Mouse (Mus musculus) spleen, postnatal 4 days (tissue): Measurements from ENCODE around the gene Gpatch8.

Experiments
- DNase-seq, 2 experiments: peaks; one replicate each; pipeline ENCODE4 v3.0.0; 2022; ENCODE audit warnings: low spot score in 2 of 2

Gpatch8 gene

DNA sequence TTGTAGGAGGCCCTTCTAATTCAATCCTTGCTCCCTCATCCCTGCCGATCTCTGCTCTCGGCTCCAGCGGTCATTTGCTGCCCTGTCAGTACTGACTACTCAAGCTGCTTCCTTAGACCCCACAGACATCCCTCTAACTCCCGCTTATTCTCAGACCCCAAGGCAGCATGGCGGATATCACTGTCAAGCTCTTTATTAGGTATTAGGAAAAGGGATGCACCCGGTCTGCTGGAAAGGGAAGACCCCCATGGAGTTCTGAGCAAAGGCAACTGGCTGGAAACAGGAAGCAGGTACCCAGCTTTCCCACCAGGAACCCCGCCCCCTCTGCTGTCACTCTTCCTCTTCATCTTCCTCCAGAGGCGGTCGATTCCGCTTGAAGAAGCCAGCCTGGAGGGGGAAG is 103.1 kb downstream of the Gpatch8 start:
- no peak for DNase-seq

DNA sequence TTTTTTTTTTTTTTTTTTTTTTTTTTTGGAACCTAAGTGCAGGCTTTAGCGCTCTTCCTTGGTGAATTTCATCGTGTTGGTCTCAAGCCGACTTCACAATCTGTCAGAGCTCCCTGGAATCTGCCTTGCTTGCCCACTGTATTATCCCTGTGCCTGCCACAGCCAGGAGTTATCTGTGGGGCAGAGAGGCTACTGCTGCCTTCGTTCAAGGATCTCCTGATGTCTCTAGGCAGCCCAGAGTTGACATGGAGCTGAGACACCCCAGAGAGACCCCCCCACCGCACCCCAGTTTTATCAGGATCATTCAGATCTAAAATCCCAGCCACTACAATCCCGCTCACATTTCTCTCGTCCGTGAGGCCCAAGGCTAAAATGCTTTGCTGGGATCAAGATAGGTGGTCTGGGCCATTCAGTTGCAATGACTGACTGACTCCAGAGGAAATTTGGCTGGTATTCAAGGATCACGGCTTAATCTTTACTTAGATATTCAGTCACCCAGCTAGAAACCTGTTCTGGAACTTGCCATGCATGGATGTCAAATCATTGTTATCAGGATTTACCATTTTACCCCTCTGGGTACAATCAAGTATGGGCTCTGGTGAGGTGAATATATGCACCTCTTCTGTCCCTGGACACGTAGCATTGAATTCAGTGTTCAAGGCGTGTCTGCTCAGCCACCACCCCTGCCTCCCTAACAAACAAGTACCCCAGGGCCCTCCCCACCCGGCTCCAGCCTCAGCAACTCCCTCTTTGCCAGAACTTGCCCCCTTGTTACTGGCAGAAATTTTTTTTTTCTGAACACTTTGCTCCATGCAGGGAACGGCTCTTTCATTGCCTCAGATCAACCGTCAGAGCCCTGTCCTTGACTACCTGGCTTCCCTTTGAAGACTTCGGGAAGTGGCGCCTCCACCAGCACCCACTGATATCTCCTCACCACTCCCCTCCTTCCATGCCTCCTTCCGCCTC is 106.9 kb downstream of the Gpatch8 start:
- no peak for DNase-seq

GRCm38 (mm10) chr11:102448327-102448726 is 107.9 kb downstream of the Gpatch8 start:
- no peak for DNase-seq

DNA sequence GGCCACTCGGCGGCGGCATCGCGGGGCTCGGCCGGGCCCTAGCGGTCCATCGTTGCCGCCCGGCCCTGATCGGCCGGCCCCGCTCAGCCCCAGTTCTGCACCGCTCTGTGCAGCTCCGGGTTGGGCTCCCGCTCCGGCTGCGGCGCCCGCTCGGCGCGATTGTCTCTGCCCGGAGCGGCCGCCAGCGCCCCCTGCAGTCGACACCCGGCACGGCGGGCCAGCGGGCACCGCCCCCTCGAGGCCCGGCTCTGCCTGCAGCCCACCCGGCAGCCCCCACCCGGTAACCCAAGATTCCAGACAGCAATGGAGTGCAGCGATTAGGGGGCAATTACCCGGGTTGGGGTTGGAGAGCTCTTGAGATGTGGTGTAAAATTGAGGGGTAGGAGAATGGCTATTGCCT is 108.7 kb downstream of the Gpatch8 start, which contains the start of gene Fam171a2:
Gene Fam171a2 (minus strand): TSS at position 186 of the 400 bp plus-strand sequence.
- DNase-seq = peak; percentile 57 to 88

DNA sequence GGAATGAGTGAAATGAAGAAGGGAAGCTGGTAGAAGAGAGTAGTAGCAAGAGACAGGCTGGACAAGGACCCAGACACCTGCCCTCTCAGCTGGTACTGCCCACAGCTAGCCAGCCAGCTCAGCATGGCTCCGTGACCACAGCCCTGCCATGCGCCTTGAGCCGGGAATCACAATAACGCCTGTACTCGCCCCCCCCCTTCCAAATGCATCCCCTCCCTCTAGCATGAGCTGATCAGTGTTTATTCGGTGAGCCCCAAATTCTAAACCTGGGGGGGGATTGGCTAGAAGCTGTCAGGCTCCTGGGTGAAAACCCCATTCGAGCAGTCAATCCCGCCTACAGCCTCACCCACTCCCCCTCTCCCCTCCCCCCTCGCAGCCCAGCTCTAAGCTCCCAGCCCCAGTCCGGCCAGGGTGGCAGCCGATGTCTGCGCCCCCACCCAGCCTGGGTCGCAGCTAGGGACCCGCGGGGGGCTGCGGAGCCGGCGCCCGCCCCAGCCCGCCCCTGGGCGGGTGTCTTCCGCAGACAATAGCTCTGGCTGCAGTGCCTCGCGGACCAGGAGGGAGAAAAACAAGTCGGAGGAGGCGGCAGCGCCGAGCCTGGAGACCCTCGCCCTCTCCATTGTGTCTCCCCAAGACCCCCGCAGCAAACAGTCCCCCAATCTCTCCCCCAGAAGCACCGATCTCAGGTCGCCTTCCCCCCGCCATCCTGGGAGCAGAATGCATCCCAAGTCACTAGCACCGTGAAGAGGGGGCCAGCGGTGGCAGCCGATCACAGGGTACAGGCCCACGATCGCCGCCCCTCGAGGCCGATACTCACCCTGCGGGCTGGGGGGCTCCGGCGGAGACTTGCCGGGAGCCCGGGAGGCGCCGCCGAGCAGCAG is 109.4 kb downstream of the Gpatch8 start:
- DNase-seq = no peak

DNA sequence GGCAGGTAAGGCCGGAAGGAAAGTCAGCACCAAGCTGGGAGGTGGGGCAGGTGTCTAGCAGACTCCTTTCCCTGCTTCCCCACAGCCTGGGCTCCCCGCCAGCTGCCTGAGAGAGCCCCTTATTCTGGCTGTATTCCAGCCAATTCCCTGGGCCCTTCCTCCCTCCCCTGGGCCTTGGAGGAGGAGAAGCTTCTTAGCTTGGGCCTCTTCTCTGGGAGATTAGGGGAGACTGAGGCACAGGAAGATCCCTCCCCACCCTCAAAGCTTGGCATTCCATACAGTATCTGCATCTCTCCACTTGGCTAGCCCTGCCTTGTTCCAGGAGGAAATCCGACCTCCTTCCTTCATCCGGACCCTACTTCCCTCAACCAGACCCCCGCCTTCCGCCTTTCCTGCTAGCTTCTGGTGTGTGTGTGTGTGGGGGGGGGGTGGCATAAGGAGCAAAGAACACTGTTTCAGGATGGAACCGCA is 110.3 kb downstream of the Gpatch8 start:
- DNase-seq = no peak

GRCm38 (mm10) chr11:102445264-102445890 is 110.8 kb downstream of the Gpatch8 start:
- DNase-seq = no peak

GRCm38 (mm10) chr11:102444781-102445180 is 111.4 kb downstream of the Gpatch8 start:
- no peak for DNase-seq

DNA sequence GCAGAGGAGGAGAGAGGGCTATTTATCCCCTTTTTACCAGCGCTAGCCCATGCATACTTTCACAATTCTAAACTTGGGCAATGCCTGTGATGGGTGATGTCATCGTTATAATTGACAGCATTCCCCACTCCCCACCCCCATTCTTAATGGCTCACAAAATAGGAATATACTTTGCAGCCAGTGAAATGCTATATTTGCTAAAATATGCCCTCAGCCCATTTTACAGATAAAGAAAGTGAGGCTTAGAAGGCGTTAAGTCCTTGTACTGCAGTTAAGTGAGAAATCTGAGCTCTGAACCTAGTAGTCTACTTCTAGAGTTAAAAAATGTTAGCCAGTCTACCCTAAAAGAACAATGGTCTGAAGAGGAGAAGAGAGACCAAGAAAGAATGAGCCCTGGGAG is 111.9 kb downstream of the Gpatch8 start:
- DNase-seq = no peak

DNA sequence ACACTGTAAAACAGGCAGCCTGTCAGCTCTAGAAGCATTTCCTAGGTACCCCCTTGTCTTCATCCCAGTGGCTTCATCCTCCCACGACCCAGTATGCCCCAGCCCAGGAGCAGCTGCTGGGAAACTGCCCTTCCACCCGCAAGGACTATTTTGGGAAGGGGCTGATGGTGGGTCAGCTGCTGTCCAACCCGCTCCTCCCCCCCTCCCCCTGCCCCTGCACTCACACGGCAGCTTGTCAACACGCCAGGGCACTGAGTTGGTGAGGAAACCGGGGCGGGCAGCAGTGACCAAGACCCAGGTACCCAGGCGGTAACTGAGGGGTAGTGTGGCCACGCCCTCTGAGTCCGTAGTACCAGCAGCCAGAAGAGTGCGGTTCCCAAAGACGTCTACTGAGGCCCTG is 112.5 kb downstream of the Gpatch8 start:
- DNase-seq = no peak

- no peak for DNase-seq
Measured at GRCm38 (mm10) chr11:102442089-102442488, 114.1 kb downstream of the Gpatch8 start.

DNA sequence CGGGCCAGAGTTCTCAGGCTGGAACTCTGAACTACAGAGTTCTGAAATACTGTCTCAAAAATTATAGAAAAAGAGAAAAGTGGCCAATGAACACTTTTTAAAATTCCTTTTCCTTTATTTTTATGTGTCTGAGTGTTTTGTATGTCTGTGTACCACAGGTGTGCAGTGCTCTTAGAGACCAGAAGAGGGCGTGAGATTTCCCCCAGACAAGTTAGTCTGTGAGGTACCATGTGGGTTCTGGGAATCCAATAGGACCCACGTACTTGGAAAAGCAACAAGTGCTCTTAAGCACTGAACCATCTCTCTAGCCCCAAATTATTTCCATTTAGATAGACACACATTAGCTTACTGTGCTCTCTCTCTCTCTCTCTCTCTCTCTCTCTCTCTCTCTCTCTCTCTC is 114.8 kb downstream of the Gpatch8 start:
- no peak for DNase-seq

DNA sequence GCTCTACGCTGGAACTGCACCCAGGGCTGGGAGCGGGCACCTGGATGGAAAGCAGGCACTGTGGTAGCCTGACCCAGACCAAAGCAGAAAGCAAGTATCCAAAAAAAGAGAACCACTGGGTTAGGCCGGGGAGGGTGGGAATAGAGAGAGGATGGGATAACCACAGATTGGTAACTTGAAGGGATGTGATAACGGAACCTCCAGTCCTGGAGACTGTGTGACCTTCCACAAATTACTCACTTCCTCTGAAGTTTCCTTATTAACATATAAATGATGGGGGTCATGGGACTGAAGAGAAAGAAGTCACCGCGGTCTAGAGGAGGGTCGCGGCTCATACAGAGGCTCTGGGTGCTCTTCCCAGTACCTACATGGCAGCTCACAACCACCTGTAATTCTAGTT is 115.9 kb downstream of the Gpatch8 start:
- DNase-seq = no peak

- DNase-seq = no peak
Measured at GRCm38 (mm10) chr11:102439093-102440082, 116.8 kb downstream of the Gpatch8 start.

DNA sequence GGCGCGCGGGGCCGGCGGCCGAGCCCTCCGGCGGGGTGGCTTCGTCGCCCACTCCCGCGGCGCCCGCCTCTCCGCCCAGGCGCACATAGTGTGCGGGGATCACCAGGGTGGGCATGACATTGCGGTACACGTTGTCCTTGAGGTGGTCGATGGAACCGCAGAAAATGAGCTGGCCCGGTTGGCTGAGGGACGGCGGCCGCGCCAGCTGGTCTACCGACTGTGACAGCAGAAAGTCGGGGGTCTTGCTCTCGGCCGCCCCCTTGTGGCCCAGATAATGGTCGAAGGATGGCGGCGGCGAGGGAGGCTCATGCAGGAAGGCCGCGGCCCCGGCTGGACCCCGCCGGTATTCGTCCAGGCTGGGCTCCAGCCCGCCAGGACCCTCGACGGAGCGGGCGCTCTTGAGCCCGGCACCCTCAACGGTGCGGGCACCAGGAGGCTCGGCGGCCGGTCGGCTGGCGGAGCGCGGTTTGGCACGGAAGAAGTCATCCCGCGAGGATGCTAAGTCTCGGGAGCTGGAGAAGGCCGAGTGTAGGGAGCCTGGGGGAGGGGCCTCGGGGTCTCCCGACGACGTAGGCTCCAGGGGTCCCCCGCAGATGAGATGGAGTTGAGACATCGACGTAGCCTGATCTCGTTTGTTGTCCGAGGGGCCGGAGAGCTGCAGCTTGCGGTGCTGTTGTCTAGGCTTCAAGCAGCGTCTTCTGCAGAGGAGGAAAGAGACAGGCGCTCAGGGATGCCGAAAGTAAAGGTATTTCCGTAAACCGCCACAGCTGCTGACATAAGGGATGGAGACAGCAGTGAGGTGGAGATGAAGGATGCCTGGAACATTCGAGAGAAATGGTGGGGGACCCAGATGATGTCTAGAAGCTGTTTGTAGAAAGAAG is 117.7 kb downstream of the Gpatch8 start:
- peak; percentile 76 to 92 for DNase-seq

- DNase-seq = peak in 1 of 2 experiments; percentile 75
Measured at GRCm38 (mm10) chr11:102437120-102438061, 118.8 kb downstream of the Gpatch8 start.

DNA sequence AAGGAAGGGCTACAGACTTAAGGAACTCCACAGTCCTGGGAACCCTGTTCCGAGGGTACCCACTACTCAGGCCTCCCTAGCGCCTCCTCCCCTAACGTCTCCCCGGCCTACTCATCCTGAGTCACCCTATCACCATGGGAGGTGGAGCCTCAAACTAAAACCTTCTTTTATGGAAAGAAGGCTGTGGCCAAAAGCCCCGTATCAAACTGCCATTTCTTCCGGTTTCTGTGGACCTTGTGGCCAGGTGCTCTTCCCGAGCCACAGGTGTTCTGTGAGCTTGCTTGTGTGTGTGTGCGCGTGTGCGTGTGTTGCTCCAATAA is 119.8 kb downstream of the Gpatch8 start:
- no peak for DNase-seq

DNA sequence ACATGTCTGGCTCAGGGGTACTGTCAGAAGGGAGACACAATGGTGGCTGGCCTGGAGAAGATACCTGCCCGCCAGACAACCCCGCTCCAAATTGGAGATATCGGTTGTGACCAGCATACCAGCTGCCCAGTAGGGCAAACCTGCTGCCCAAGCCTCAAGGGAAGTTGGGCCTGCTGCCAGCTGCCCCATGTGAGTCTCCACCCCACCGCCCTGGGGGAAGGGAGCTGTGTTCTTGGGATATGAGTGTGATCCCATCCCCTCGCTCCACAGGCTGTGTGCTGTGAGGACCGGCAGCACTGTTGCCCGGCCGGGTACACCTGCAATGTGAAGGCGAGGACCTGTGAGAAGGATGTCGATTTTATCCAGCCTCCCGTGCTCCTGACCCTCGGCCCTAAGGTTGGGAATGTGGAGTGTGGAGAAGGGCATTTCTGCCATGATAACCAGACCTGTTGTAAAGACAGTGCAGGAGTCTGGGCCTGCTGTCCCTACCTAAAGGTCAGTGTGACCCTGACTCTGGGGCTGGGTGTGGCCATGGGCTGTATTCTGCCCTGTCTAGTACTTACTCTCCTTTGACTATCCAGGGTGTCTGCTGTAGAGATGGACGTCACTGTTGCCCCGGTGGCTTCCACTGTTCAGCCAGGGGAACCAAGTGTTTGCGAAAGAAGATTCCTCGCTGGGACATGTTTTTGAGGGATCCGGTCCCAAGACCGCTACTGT is 120.3 kb downstream of the Gpatch8 start:
- DNase-seq = no peak
